Mouse (Mus musculus) heart, embryonic 14.5 days (tissue): ENCODE data around the gene Gimap7. TPM values are rescaled to one million over a fixed set of nuclear protein-coding genes. Genes with fewer than 3 reads are reported as not detected.

Source experiments
- ATAC-seq: fragments of 200-750 bp; cut with Nextera tagmentation; 2 replicates; pipeline ENCODE4 v1.8.0; 2017; ENCODE audit warnings: low read depth, moderate TSS enrichment; ENCODE audit not compliant: insufficient number of reproducible peaks, insufficient read depth, low FRiP score
- H3K27ac ChIP-seq, 2 experiments: fragments of 200-500 bp in 1 of 2; fragments of 300-500 bp in 1 of 2; sonication (generic) in 1 of 2; replicated peaks in 1 of 2; 2 replicates each; pipeline ENCODE4 v1.5.1; 2012 to 2014; ENCODE audit warnings: low read depth in 2 of 2, low read length in 2 of 2, control low read depth in 1 of 2, mild to moderate bottlenecking in 1 of 2, mixed read lengths in 1 of 2; ENCODE audit not compliant: control insufficient read depth in 1 of 2, insufficient read depth in 1 of 2
- H3K27me3 ChIP-seq: fragments of 300-500 bp; sonication (generic); 2 replicates; pipeline ENCODE4 v1.6.1; 2014; ENCODE audit warnings: mild to moderate bottlenecking, low read length, control low read depth; ENCODE audit not compliant: control insufficient read depth, insufficient read depth
- H3K36me3 ChIP-seq: fragments of 300-500 bp; sonication (generic); 2 replicates; pipeline ENCODE4 v1.6.1; 2014; ENCODE audit warnings: mild to moderate bottlenecking, control low read depth, low read length, mixed read lengths; ENCODE audit not compliant: control insufficient read depth, insufficient read depth
- H3K4me1 ChIP-seq, 2 experiments: fragments of 200-500 bp in 1 of 2; fragments of 300-500 bp in 1 of 2; sonication (generic) in 1 of 2; 2 replicates each; pipeline ENCODE4 v1.6.1; 2012 to 2014; ENCODE audit warnings: low read length in 2 of 2, control low read depth in 1 of 2, mixed read lengths in 1 of 2; ENCODE audit not compliant: control insufficient read depth in 2 of 2, insufficient read depth in 2 of 2
- H3K4me2 ChIP-seq: fragments of 300-500 bp; sonication (generic); 2 replicates; pipeline ENCODE4 v1.6.1; 2014; ENCODE audit warnings: mild to moderate bottlenecking, low read length
- H3K4me3 ChIP-seq, 2 experiments: fragments of 200-500 bp in 1 of 2; fragments of 300-500 bp in 1 of 2; sonication (generic) in 1 of 2; 2 replicates each; pipeline ENCODE4 v1.5.1; 2012 to 2014; ENCODE audit warnings: low read length in 2 of 2, mild to moderate bottlenecking in 2 of 2, control low read depth in 1 of 2, low read depth in 1 of 2, moderate library complexity in 1 of 2; ENCODE audit not compliant: control insufficient read depth in 1 of 2, insufficient read depth in 1 of 2
- H3K9ac ChIP-seq: fragments of 300-500 bp; sonication (generic); 2 replicates; pipeline ENCODE4 v1.6.1; 2014; ENCODE audit warnings: mild to moderate bottlenecking, low read length
- H3K9me3 ChIP-seq: fragments of 300-500 bp; sonication (generic); 2 replicates; pipeline ENCODE4 v1.6.1; 2016; ENCODE audit warnings: low read length, control low read depth; ENCODE audit not compliant: control insufficient read depth
- WGBS: fragments of 180-500 bp; shearing (Covaris S2); extraction: QIAGEN DNeasy Blood & Tissue Kit; methylation state at CpG from one replicate; pipeline ENCODE4 v1.1.7; 2014; 5-methylcytosine and 5-hydroxymethylcytosine counted together
- polyA plus RNA-seq: library from polyadenylated mRNA; unstranded; fragments of >200 nt; fragmentation: Nextera tagmentation; extraction: Ambion mirVana; gene quantifications from 2 replicates; pipeline ENCODE4 v1.2.1, GENCODE M21; 2014

Gimap7 gene
- polyA plus RNA-seq, 1 experiment from 2014 or later = not detected

DNA sequence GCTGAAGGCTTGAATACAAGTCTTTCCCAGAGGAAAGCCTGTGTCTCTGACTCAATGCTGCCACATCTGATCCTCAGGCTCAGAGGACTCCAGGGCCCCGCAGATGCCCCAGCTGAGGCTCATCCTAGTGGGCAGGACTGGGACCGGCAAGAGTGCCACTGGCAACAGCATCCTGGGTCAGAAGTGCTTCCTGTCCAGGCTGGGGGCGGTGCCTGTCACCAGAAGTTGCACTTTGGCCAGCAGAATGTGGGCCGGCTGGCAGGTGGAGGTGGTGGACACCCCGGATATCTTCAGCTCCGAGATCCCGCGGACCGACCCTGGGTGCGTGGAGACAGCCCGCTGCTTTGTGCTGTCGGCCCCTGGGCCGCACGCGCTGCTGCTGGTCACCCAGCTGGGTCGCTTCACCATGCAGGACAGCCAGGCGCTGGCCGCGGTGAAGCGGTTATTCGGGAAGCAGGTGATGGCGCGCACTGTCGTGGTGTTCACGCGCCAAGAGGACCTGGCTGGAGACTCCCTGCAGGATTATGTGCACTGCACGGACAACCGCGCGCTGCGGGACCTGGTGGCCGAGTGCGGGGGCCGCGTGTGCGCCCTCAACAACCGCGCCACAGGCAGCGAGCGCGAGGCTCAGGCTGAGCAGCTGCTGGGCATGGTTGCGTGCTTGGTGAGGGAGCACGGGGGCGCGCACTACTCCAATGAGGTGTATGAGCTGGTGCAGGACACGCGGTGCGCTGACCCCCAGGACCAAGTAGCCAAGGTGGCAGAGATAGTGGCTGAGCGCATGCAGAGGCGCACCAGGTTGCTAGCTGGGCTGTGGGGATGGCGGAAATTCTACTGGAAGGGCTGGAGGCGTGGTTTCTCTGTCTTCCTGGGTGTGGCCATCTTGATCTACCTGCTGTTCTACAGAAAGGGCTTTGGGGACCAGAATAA is 24.3 kb downstream of the Gimap7 start:
- Histone ChIP-seq H3K27ac (no peak overlapping the region), H3K4me2 (peak overlapping the region; percentile 69), H3K9me3 (no peaks in the 10 kb centered on the region), H3K4me1 (peaks cover 0 to 4% of the 10 kb centered on the region in 2 experiments; a peak in 2 of 4 replicates), H3K36me3 (no peaks in the 10 kb centered on the region), H3K4me3 (peak overlapping the region; percentile 25 to 41), H3K27me3 (peaks cover 29% of the 10 kb centered on the region), H3K9ac (peak overlapping the region; percentile 9; the same call in 1 of the 2 replicates)
- 14% methylated on average over 52 of the region's 52 CpGs for WGBS
- no peak for ATAC-seq

DNA sequence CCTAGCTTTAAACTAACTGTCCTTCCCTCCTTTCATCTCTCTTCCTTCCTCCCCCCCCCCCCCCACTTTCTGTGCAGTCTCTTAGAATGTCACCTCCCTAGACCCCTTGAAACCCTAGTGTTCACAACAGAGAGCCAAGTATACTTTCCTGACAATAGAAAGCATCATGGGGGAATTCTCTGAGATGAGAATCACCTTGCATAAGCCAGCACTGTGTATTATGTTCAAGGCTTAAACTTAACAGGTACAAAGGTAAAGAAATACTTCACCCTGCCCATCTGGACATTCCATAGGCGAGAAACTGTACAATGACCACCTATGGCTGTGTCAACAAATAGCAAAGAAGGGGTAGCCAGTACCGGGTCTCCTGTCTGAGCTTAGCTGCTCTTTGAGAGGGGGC is 27.1 kb downstream of the Gimap7 start:
- no peak for ATAC-seq
- peak overlapping the region; percentile 67 to 80; a peak in 3 of 4 replicates for H3K27ac ChIP-seq
- peaks cover 29% of the 10 kb centered on the region for H3K27me3 ChIP-seq
- H3K9me3 ChIP-seq = no peaks in the 10 kb centered on the region
- H3K9ac ChIP-seq = peak overlapping the region; percentile 38; the same call in 1 of the 2 replicates
- WGBS = 46% methylated on average over 2 of the region's 2 CpGs
- H3K4me1 ChIP-seq = peaks cover 0 to 4% of the 10 kb centered on the region in 2 experiments; a peak in 2 of 4 replicates
- peak overlapping the region; percentile 56 for H3K4me2 ChIP-seq
- no peak overlapping the region for H3K4me3 ChIP-seq
- no peaks in the 10 kb centered on the region for H3K36me3 ChIP-seq

DNA sequence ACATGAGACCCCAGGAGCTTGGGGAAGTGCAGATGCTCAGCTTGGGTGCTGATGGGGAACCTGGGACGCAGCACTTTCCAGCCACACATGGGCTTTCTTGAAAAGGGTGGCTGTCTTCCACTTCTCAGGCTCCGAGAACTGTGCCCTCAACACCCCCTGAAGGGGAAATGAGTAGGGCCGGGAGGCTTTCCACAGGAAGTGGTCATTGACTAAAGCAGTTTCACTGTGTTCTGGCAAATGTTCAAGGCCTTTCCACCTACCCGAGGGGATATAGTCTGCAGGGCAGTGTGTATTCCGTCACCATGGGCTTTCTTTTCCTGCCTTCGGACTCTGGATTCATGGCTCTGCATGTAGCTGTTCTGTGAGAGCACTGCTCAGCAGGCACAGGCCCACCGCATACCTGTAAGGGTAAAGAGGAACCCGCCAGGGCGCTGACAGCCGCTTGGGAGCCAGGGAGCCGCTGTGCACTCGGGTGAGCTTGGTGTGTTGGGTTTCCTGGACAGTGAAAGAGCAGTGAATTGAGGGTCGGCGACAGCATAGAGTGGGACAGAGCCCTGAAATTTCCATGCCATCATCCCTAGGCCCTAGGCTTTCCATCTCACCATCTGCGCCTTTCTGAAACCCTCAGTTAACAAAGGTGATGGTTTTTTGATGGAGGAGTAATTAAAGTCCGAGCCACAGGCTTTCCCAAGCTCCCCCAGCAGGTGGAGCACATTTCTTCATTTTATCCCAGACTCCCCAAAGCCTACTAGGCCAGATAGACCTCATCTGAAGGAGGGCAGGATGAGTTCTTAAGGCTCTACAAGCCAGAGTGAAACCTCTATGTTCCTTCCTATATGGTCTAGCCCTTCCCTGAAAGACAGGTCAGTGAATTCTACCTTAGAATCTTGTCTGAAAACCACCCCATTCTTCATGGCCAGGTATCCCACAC is 27.8 kb downstream of the Gimap7 start, which contains the start of gene Gimap5:
TSS of gene Gimap5 (plus strand) at position 239 of the 931 bp plus-strand sequence.
- 31% methylated on average over 16 of the region's 16 CpGs for whole genome bisulfite sequencing
- H3K9ac ChIP-seq = peak within 1 kb of the TSS; percentile 61
- peak within 1 kb of the TSS; percentile 56 for H3K4me2 ChIP-seq
- peak; percentile 57 for ATAC-seq
- H3K27ac ChIP-seq = peak within 1 kb of the TSS; percentile 67 to 80
- no peaks in the 10 kb centered on the region for H3K9me3 ChIP-seq
- no peaks in the 10 kb centered on the region for H3K36me3 ChIP-seq
- H3K4me3 ChIP-seq = peak within 1 kb of the TSS; percentile 12 to 27
- H3K27me3 ChIP-seq = peaks cover 26% of the 10 kb centered on the region
- peaks cover 0 to 4% of the 10 kb centered on the region in 2 experiments; a peak in 1 of 4 replicates for H3K4me1 ChIP-seq

DNA sequence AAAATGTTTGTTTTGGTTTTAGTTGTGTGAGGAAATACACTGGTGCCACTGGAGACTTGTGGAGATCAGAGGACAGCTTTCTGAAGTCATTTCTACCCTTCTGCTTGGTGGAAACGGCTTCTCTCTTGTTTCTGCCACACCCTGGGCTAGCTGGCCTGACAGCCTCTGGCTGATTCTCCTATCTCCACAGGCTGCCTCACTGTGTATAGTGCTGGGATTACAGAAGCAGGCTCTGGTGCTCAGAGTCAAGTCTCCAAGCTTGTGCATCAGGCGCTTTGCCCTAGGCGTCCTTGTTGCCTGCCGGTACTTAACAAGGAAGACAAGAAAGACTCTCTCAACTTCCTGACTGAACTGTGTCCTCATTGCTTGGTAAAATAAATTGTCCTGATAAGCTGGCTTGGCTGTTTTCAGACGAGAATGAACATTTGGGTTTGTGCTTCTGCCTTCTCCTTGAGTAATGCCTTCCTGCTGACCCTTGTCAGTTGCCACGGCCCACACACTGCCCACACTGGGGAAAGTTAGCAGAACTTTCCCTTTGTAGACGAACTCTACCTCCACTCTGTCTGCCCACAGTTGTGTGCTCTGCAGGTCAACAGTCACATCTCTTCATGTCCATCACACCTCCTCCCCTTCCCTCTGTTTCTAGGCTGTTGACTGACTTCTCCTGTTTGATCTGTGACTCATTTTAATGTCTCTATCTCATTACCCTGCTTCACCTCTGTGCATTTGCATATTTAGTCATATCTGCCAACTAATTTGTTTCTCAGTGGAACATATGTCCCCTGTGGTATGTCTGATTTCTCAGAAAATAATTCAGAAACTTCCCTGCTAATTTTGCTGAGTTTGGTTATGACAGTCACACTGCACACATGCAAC is 28.9 kb downstream of the Gimap7 start:
- peaks cover 0 to 4% of the 10 kb centered on the region in 2 experiments; a peak in 1 of 4 replicates for H3K4me1 ChIP-seq
- no peaks in the 10 kb centered on the region for H3K36me3 ChIP-seq
- peak overlapping the region; percentile 61; the same call in 1 of the 2 replicates for H3K9ac ChIP-seq
- no peak for ATAC-seq
- no peaks in the 10 kb centered on the region for H3K9me3 ChIP-seq
- H3K4me3 ChIP-seq = peak overlapping the region; percentile 9 to 12; a peak in 1 of 4 replicates
- H3K27ac ChIP-seq = peak overlapping the region; percentile 47 to 80; a peak in 3 of 4 replicates
- peak overlapping the region; percentile 56 for H3K4me2 ChIP-seq
- H3K27me3 ChIP-seq = peaks cover 18% of the 10 kb centered on the region
- 50% methylated on average over 7 of the region's 7 CpGs for WGBS

DNA sequence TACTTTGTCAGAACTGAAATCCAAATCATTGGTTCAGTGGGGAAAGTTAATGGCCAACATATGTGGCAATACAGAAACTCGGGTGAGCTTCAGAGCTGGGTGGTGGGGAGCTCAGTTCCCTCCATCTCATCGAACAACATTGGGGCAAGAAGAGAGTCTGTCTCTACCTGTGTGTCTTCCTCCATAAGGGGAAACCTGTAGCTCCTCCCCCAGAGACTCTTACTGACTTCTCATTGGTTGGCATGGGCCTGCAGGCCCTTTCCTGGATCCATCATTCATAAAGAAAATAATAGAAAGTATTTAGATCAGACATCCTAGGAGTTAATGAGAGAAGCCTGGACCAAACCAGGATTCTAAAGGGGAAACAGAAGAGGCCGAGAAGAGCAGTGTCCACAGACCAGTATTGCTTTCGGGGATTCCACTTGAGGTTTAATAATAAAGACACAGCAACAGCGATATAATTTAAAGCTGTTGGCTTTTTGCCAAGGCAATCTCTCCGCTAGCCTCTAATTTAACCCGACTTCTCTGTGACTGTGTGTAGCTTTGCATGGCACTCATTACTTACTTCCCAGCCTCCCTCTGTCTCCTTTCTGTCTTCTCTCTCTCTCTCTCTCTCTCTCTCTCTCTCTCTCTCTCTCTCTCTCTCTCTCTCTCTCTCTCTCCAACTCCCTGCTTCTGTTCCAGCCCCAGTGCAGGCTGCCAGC is 45.3 kb downstream of the Gimap7 start:
- Histone ChIP-seq H3K4me3 (no peak overlapping the region), H3K36me3 (no peaks in the 10 kb centered on the region), H3K9ac (no peak overlapping the region), H3K27ac (no peak overlapping the region), H3K27me3 (no peaks in the 10 kb centered on the region), H3K4me1 (no peaks in the 10 kb centered on the region), H3K4me2 (no peak overlapping the region), H3K9me3 (no peaks in the 10 kb centered on the region)
- ATAC-seq = no peak
- 79% methylated on average over 7 of the region's 7 CpGs for WGBS

DNA sequence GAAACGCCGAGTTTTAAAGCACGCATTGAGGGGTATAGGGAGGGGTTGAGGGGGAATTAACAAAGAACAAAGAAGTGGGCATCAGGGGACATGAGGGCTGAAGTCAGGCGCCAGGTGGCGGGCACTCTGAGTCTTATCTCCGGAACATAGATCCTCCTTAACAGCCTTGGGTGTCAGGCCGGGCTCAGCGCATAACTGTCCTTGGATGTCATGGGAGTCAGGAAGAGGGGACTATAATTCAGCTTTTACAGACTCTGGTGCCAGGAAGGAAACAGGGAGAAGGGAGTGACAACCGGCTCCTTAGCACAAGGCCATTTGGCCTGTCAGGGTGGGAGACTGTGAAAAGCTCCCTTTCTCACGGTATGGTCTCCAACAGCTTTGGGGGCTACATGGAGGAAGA is 46.1 kb downstream of the Gimap7 start:
- no peaks in the 10 kb centered on the region for H3K27me3 ChIP-seq
- no peak for ATAC-seq

More for the DNA sequence above, 46.1 kb downstream of the Gimap7 start:
- no peaks in the 10 kb centered on the region for H3K9me3 ChIP-seq
- H3K9ac ChIP-seq = no peak overlapping the region
- H3K4me2 ChIP-seq = no peak overlapping the region
- no peak overlapping the region for H3K4me3 ChIP-seq
- 88% methylated on average over 10 of the region's 10 CpGs for WGBS
- no peaks in the 10 kb centered on the region for H3K4me1 ChIP-seq
- no peak overlapping the region for H3K27ac ChIP-seq
- H3K36me3 ChIP-seq = no peaks in the 10 kb centered on the region
